Mouse (Mus musculus) liver, adult 2 months (tissue): ENCODE measurements at regions not wholly inside any gene's neighbourhood (a gene's known extent, or its start where the extent isn't known, plus 50 kb on each side); places are given as distances from the start of the nearest gene placed in this dataset.

Experiments used
- DNase-seq: peaks from one replicate; pipeline ENCODE4 v3.0.0-alpha.2; 2011; ENCODE audit warnings: low read depth, low spot score; ENCODE audit errors: extremely low read depth
- H3K27ac ChIP-seq: fragments of 200-500 bp; replicated peaks from 2 replicates; pipeline ENCODE4 v1.5.1; 2012; ENCODE audit warnings: low read depth, mild to moderate bottlenecking, control low read depth, inconsistent platforms, low read length; ENCODE audit not compliant: insufficient read depth
- H3K27me3 ChIP-seq: fragments of 200-500 bp; 2 replicates; pipeline ENCODE4 v1.6.1; 2012; ENCODE audit warnings: mild to moderate bottlenecking, moderate library complexity, low read length, inconsistent platforms; ENCODE audit not compliant: control insufficient read depth, insufficient read depth
- H3K36me3 ChIP-seq: fragments of 200-500 bp; 2 replicates; pipeline ENCODE4 v1.6.1; 2012; ENCODE audit warnings: low read length, inconsistent platforms; ENCODE audit not compliant: control insufficient read depth, insufficient read depth
- H3K4me1 ChIP-seq: fragments of 200-500 bp; 2 replicates; pipeline ENCODE4 v1.6.1; 2011; ENCODE audit warnings: low read length; ENCODE audit not compliant: control insufficient read depth, insufficient read depth
- H3K4me3 ChIP-seq: fragments of 200-500 bp; 2 replicates; pipeline ENCODE4 v1.5.1; 2011; ENCODE audit warnings: low read depth, mild to moderate bottlenecking, control low read depth, low read length, moderate library complexity; ENCODE audit not compliant: insufficient read depth
- H3K79me2 ChIP-seq: fragments of 200-500 bp; 2 replicates; pipeline ENCODE4 v1.6.1; 2012; ENCODE audit warnings: inconsistent platforms, mild to moderate bottlenecking, low read length, moderate library complexity; ENCODE audit not compliant: control insufficient read depth, insufficient read depth
- H3K9ac ChIP-seq: fragments of 200-500 bp; 2 replicates; pipeline ENCODE4 v1.6.1; 2012; ENCODE audit warnings: low read depth, mild to moderate bottlenecking, control low read depth, inconsistent platforms, low read length
- CTCF ChIP-seq: fragments of 200-500 bp; IDR thresholded peaks from 2 replicates; pipeline ENCODE4 v1.5.1; 2011; ENCODE audit warnings: low read depth, low read length, control low read depth
- POLR2A ChIP-seq: fragments of 200-500 bp; IDR thresholded peaks from 2 replicates; pipeline ENCODE4 v1.6.1; 2011; ENCODE audit warnings: low read length, control low read depth; ENCODE audit not compliant: insufficient read depth; ENCODE audit errors: extremely low read depth
- WGBS: fragments of 180-500 bp; shearing (Covaris S2); methylation state at CpG from one replicate; pipeline ENCODE4 v1.1.7; 2018; 5-methylcytosine and 5-hydroxymethylcytosine counted together

- no peaks in the 10 kb centered on the region for H3K4me1 ChIP-seq
- H3K27ac ChIP-seq: no peak overlapping the region
- no peak overlapping the region for H3K9ac ChIP-seq
- no peak for DNase-seq
- no peaks in the 10 kb centered on the region for H3K36me3 ChIP-seq
- 69% methylated on average over 3 of the region's 3 CpGs for WGBS
- TF ChIP-seq CTCF (no peak), POLR2A (no peak)
- H3K27me3 ChIP-seq: no peaks in the 10 kb centered on the region
- no peak overlapping the region for H3K4me3 ChIP-seq
- no peaks in the 10 kb centered on the region for H3K79me2 ChIP-seq
These were observed 721.1 kb downstream of the Kcna4 start for GRCm38 (mm10) chr2:108011534-108011933.

- WGBS: 56% methylated on average over 3 of the region's 3 CpGs
- no peaks in the 10 kb centered on the region for H3K27me3 ChIP-seq
- H3K79me2 ChIP-seq: no peaks in the 10 kb centered on the region
- no peak for DNase-seq
- no peak overlapping the region for H3K27ac ChIP-seq
- H3K9ac ChIP-seq: no peak overlapping the region
- H3K4me3 ChIP-seq: no peak overlapping the region
- H3K4me1 ChIP-seq: no peaks in the 10 kb centered on the region
- TF ChIP-seq POLR2A (no peak), CTCF (no peak)
- no peaks in the 10 kb centered on the region for H3K36me3 ChIP-seq
These were observed 732.8 kb downstream of the Kcna4 start for GRCm38 (mm10) chr2:108023206-108023605.

GRCm38 (mm10) chr2:108030657-108031056, 740.2 kb downstream of the Kcna4 start:
- no peak for TF ChIP-seq POLR2A
- TF ChIP-seq CTCF: no peak
- WGBS: 87% methylated on average over 2 of the region's 2 CpGs

GRCm38 (mm10) chr2:108032301-108033013, 742.0 kb downstream of the Kcna4 start:
- Histone ChIP-seq H3K4me3 (no peak overlapping the region), H3K9ac (no peak overlapping the region), H3K79me2 (no peaks in the 10 kb centered on the region), H3K27ac (no peak overlapping the region), H3K36me3 (no peaks in the 10 kb centered on the region), H3K4me1 (no peaks in the 10 kb centered on the region), H3K27me3 (no peaks in the 10 kb centered on the region)
- TF ChIP-seq CTCF (no peak), POLR2A (no peak)
- no peak for DNase-seq
- WGBS: 58% methylated on average over 3 of the region's 3 CpGs

More at GRCm38 (mm10) chr2:108030657-108031056, 740.2 kb downstream of the Kcna4 start:
- Histone ChIP-seq H3K79me2 (no peaks in the 10 kb centered on the region), H3K4me1 (no peaks in the 10 kb centered on the region), H3K9ac (no peak overlapping the region), H3K36me3 (no peaks in the 10 kb centered on the region), H3K27ac (no peak overlapping the region), H3K4me3 (no peak overlapping the region), H3K27me3 (no peaks in the 10 kb centered on the region)
- no peak for DNase-seq

GRCm38 (mm10) chr2:108033328-108034182, 743.1 kb downstream of the Kcna4 start:
- no peak for DNase-seq
- Histone ChIP-seq H3K79me2 (no peaks in the 10 kb centered on the region), H3K4me1 (no peaks in the 10 kb centered on the region), H3K4me3 (no peak overlapping the region), H3K27ac (no peak overlapping the region), H3K27me3 (no peaks in the 10 kb centered on the region), H3K36me3 (no peaks in the 10 kb centered on the region), H3K9ac (no peak overlapping the region)
- 68% methylated on average over 8 of the region's 8 CpGs for WGBS
- TF ChIP-seq POLR2A (no peak), CTCF (no peak)
